Mouse (Mus musculus): ENCODE measurements around the gene Mtfp1. TPM values are rescaled to one million over a fixed set of nuclear protein-coding genes. Genes with fewer than 3 reads are reported as not detected.
"Not testable (repeated sequence)": the region's sequence is repeated elsewhere in the genome, so short reads cannot be mapped to it uniquely, and the experiment has no call there.

Gene Mtfp1
- 10 to 100 TPM; 52.1 to 53.4 TPM for total RNA-seq (2021)
- long read RNA-seq, experiment 1, transcript Mtfp1-201 (4 exons, 1,411 nt) = major isoform, 92 of 114 reads
- long read RNA-seq, experiment 1, partial matches to known transcripts = 2 of 114 reads
- long read RNA-seq, experiment 1, other reads (novel, unspliced or antisense) = 20 of 114 reads
- long read RNA-seq, experiment 2, transcript Mtfp1-201 (4 exons, 1,411 nt) = major isoform, 108 of 132 reads
- long read RNA-seq, experiment 2, partial matches to known transcripts = 4 of 132 reads
- long read RNA-seq, experiment 2, other reads (novel, unspliced or antisense) = 20 of 132 reads

GRCm38 (mm10) chr11:4095171-4096053, at the start of gene Mtfp1:
TSS of gene Mtfp1 (minus strand) at chr11:4095445.
- DNase-seq = peak; percentile 27 to 45
- intact Hi-C loops (cut with DNase I) = loop anchor here (2.0 kb wide), 1 partner anchor 27 kb away; the partner anchor contains the start of gene Sec14l2

GRCm38 (mm10) chr11:4143281-4144062, 48.2 kb upstream of the Mtfp1 start:
- DNase-seq = no peak
- intact Hi-C loops (cut with DNase I) = no loop called here

- intact Hi-C loops (cut with DNase I) = no loop called here
- no peak for DNase-seq
Observed at GRCm38 (mm10) chr11:4142352-4142751, 47.1 kb upstream of the Mtfp1 start.

- intact Hi-C loops (cut with DNase I) = no loop called here
Observed at GRCm38 (mm10) chr11:4141505-4141904, 46.3 kb upstream of the Mtfp1 start.

GRCm38 (mm10) chr11:4138964-4139363, 43.7 kb upstream of the Mtfp1 start:
- DNase-seq = no peak
- intact Hi-C loops (cut with DNase I) = loop anchor here (5.0 kb wide), 2 partner anchors 33 to 283 kb away; no protein-coding TSS in a partner anchor

More at GRCm38 (mm10) chr11:4141505-4141904, 46.3 kb upstream of the Mtfp1 start:
- no peak for DNase-seq

- DNase-seq = peak; percentile 87
- intact Hi-C loops (cut with DNase I) = loop anchor here (1.0 to 5.0 kb wide), 4 partner anchors 24 to 287 kb away; partner anchors contain the start of gene Castor1
Observed at GRCm38 (mm10) chr11:4134986-4135935, 40.0 kb upstream of the Mtfp1 start, which contains the start of gene Rnf215. TSS of gene Rnf215 (plus strand) at chr11:4135202.

- DNase-seq = no peak
Observed at GRCm38 (mm10) chr11:4134400-4134799, 39.2 kb upstream of the Mtfp1 start.

GRCm38 (mm10) chr11:4133450-4133849, 38.2 kb upstream of the Mtfp1 start:
- DNase-seq = no peak
- intact Hi-C loops (cut with DNase I) = no loop called here

More at GRCm38 (mm10) chr11:4134400-4134799, 39.2 kb upstream of the Mtfp1 start:
- intact Hi-C loops (cut with DNase I) = loop anchor here (2.0 kb wide), 1 partner anchor 24 kb away; no protein-coding TSS in a partner anchor

GRCm38 (mm10) chr11:4128461-4128860, 33.2 kb upstream of the Mtfp1 start:
- intact Hi-C loops (cut with DNase I); DNase-seq: not testable (repeated sequence)

GRCm38 (mm10) chr11:4127059-4127458, 31.8 kb upstream of the Mtfp1 start:
- intact Hi-C loops (cut with DNase I) = no loop called here
- no peak for DNase-seq

GRCm38 (mm10) chr11:4123922-4124321, 28.7 kb upstream of the Mtfp1 start:
- DNase-seq = no peak
- intact Hi-C loops (cut with DNase I) = loop anchor here (2.0 kb wide), 1 partner anchor 29 kb away; the partner anchor contains the start of gene Mtfp1

GRCm38 (mm10) chr11:4122742-4123579, 27.7 kb upstream of the Mtfp1 start, which contains the start of gene Sec14l2:
TSS of gene Sec14l2 (minus strand) at chr11:4123415.
- intact Hi-C loops (cut with DNase I) = loop anchor here (2.0 kb wide), 1 partner anchor 28 kb away; the partner anchor contains the start of gene Mtfp1
- DNase-seq = no peak

GRCm38 (mm10) chr11:4122226-4122625, 27.0 kb upstream of the Mtfp1 start:
- DNase-seq = no peak
- intact Hi-C loops (cut with DNase I) = loop anchor here (2.0 kb wide), 1 partner anchor 27 kb away; the partner anchor contains the start of gene Mtfp1

- intact Hi-C loops (cut with DNase I) = loop anchor here (2.0 kb wide), 1 partner anchor 27 kb away; the partner anchor contains the start of gene Mtfp1
- DNase-seq = no peak
Observed at GRCm38 (mm10) chr11:4121691-4122090, 26.4 kb upstream of the Mtfp1 start.

GRCm38 (mm10) chr11:4119635-4120034, 24.4 kb upstream of the Mtfp1 start:
- DNase-seq = no peak
- intact Hi-C loops (cut with DNase I) = no loop called here

- peak; percentile 30 to 49 for DNase-seq
- intact Hi-C loops (cut with DNase I) = no loop called here
Observed at GRCm38 (mm10) chr11:4118081-4118921, 23.1 kb upstream of the Mtfp1 start.

Data from gastrocnemius, postnatal 36 days (tissue).